Mouse (Mus musculus) skeletal muscle tissue, adult 2 months (tissue): ENCODE data around the gene Atp2b1.
"Not testable (repeated sequence)": the region's sequence is repeated elsewhere in the genome, so short reads cannot be mapped to it uniquely, and the experiment has no call there.

ENCODE experiments used
- DNase-seq: peaks from one replicate; pipeline ENCODE4 v3.0.0-alpha.2; 2012; ENCODE audit warnings: low read depth, low spot score

The Atp2b1 gene

DNA sequence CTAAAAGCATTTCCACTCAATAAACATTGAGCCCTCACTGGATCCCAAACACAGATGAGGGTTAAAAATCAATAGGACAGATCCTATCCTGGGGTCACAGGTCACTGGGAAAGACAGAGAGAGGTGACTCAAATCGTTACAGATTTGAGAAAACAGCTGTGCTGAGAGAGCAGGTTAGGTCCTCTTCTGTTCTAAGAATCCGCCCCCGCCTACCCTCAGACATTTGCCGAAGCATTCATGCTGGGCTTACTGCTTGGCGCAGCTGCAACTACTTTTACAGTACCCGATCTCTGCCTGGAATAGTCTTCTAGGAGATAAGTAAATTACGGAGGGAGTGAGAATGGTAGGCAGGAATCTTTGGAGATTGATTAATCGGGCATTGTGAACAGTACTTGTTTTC lies 47.9 kb downstream of the Atp2b1 start:
- DNase-seq: no peak

DNA sequence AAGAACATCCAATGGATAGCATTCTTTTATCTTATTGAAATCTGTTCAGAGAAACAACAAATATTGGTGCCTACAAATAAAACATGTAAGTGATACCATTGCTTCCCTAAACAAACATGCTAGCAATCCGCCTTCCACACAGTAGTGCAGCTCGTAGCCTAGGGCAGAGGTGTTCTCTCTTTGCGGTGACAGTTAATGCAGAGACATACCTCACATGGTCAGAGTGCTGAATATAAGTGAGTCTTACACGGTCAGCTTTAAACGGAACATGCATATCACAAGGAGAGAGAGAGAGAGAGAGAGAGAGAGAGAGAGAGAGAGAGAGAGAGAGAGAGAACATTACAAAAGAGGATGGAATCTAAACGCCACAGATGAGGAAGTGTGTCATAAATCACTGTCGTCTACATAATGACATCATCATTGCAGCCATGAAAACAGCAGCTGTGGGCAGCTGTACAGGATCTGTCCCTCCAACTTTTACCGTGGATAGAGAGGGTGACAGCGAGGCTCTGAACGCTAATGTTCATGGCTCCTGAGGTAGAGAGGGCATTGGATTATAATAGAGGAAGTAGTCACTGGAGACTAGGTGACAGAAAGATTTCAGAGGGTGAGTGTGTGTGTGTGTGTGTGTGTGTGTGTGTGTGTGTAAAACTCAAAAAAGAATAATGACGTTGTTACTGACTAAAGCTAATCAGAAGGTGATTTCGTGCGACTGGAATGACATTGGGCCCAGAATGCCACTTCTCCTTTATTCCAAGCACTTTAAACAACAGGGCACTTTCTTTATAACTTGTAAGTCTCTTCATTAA lies 52.4 kb downstream of the Atp2b1 start:
- no peak for DNase-seq

DNA sequence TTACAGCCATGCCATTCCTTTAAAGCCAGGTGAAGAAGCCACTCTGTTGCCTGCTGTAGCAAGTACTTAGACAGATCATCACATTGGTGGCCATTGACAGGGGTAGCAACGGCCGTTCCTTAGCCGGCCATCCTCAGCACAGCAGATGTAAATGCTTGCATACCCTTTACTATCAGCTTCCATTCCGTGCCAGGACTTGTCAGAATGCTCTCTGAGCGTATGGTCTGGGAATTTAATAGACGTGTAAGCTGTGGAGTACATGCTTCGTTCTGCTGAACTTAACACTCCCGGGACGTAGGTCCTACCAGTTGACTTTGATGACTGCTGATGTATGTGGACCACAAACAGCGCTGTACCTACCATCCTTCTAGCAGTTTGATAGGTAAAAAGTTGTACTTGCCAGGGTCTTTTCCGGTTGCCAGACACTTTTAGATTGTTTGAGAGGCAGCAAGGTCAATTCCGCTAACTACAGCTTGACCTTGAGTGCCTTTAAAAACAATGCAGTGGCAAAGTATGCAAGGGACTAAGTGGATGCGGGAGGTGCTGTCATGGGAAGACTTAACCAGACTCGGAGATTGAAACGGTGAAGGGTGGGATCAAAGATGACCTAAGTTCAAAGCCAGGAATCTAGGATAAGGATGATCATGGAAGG lies 53.2 kb downstream of the Atp2b1 start:
- DNase-seq: no peak

DNA sequence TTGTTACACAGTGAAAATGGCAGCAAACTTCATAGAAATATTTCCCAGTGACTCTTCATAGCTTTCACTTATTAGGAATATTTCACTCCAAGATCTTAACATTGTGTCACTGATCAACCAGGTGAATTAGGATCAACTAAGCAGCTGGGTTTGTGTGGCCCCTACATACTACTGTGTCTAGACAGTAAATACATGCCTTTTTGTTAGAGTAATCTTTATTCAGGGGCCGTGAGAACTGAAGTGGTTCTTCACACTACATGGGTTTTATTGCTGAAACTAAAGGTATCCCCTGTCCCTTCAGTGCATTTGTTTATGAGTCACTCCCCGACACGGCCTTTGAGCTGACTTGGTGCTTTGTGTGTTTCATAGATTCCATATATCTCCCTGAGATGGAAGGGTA lies 56.7 kb downstream of the Atp2b1 start:
- no peak for DNase-seq

DNA sequence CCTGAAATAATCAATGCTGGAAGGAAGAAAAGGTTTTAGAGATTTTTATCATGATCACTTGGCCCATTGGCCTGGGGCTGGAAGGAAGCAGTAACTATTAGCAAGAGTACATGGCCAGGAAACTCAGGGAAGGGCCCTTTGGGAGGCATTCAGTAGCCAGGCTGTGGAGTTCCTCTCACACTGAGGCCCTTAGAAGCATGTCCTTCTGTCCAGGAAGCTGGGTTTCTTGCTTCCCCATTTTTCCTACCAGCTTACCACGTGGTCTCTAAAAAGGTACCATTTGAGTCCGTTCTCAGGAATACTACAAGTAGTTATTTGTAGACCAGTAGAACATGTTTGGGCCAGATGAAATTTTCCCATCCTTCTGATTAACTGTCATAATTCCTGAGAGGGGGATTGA lies 58.2 kb downstream of the Atp2b1 start:
- DNase-seq: no peak

DNA sequence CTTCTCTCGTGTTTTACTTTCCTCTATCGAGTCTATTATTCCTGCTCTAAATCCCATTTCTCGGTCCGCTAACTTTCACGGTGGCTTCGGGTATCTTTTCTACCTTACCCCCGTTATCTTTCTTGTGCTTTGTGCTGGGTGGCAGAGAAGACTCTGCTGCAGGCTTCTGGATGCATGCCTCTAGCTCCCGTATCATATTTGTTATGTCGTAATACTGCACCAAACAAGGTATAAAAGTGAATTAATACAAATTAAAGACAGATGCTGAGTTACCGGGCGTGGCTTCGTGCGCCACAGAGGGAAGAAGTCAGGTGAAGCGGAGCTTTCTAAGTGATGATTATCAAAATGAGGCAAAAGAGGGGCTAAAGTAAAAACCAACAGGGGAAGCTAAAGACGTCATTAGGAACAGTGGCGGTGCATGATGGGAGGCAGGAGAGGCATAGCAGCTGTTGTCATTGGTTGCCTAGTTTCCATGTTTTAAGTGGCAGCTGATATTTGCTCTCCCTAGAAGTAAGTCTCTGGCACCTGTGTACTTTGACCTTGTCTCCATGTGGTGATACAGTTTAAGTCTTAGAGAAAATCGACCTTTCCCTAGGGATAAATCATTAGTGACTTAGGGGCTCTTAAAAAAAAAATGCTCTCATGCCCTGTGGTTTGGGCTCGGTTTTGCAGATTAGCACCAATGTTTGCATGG lies 58.9 kb downstream of the Atp2b1 start:
- no peak for DNase-seq

DNA sequence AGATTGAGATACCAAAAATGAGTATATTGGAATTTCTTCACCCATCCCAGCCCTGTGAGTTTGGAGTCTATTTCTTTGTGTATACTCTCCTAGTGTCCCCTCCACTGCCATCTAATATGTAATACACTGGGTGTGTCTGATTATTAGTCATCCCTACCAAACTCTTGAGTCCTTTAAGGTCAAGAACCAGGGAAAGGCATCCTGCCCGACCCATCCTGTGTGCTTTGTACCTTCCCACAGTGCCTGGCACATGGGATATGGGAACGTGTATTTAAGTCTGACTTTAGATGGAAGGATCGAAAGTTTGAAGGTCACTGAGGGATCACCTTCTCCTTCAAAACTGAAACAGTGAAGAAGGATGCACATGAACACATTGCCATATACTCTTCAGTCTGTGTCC lies 60.4 kb downstream of the Atp2b1 start:
- DNase-seq: no peak

DNA sequence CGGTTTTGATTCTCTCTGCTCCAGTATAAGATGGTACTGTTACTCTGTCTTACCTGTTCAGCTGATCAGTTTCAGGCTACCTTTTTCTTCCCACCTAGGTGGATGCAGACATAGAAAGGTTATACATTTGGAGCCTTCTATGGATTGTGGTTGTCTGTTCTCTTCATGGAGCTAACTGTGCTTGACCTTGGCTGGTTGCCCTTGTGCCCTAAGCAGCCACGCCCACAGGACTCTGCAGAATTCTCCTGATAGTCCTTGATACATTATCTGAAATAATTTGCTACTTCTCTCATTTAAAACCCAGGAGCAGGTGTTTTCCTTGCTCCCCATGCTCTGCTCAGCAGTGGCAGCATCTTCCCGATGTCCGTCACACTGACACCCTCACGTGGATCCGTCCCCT lies 61.4 kb downstream of the Atp2b1 start:
- DNase-seq: no peak

DNA sequence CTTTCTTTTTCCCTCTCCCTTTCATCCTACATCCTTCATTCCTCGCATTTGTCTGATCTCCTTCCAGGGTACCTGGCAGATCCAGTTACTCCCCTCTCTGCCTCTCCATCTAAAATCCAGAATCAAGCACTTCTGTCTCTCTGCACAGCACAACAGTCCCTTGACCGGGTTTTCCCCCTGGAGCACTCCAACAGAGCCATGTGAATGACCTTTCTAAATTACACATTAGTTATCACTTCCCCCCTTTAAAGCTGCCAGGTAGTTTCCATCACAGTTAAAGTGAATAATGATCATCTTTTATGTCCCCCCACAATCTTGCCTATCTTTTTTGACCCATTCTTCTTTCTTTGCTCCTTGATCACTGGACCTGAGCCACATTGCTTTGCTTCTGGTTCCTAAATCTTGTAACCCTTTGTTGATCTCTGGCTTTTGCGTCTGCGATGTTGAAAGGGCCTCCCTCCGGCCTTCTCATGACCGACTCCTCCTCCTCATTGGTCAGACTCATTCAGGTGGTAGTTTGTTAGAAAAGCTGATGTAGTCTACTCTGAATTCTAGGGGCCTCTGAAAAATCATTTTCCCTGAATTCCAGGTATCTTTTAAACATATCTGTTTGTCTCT lies 62.8 kb downstream of the Atp2b1 start:
- no peak for DNase-seq

DNA sequence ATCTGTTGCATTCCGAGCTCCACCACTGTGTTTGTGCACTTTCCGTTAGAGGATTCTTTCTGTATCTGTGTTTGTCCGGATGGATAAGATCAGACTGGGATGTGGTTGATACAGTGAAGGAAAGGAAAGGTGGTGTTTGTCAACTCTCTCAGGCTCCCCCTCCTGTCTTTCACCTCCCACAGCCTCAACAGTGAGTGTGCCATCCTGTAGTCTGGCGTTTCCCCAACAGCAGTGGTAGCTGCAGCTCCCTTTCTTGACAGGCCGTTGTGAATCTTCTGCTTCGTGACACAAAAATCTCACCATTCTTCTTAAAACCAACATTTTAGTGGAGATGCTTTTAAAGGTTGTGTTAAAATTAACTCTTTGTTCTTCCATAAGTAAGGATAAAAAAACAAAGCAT lies 64.6 kb downstream of the Atp2b1 start:
- no peak for DNase-seq

DNA sequence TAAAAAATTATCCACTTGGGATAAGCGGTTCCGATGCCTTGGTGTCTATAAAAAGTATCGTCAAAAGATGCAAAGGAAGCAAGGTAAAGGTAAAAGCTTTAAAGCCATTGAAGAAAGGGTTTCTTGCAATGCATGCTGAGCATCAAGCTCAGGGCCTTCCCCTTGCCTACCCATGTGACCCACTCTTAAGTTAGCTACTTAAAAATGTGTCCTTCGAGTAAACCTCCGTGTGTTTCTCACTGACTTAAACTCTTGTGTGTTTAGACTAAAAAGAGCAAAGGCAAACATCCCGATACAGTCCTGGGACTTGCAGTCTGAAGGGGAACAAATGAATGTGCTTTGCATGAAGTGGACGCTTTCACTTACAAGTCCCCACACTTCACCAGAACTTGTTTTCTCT lies 65.1 kb downstream of the Atp2b1 start:
- DNase-seq: no peak

DNA sequence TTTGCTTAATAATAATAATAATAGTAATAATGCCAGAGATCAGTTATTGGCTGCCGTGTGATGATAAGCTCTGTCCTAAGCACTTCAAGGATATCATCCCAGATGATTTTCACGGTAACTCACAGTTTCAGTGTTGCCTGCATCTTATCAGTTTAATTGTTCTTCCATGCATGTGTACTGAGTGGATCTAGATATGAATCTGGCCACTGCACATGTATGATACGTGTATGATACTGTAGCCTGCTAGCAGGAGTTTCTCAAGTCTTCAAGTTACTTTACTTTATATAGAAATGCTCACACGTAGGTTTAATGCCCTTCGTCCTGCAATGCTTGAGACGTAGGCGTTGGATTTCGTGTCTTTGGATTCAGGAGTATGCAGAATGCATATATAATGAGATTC lies 65.7 kb downstream of the Atp2b1 start:
- DNase-seq: no peak

DNA sequence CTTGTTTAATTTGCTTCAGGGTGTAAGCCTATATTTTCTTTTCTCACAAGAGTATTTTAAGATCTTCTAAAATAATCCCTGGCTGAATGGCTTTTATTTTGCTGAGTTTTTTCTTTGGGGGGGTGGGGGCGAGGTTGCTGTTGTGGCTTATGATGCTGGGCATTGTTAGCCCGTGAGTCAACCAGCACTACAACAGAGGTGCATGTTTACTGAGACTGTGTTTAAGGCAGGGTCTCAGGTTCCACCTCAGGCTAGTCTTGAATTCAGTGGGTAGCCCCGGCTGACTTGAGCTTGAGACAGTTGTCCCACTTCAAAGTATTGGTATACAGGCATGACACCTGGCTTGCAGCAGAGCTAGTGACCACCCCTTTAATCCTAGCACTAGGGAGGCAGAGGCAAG lies 77.8 kb downstream of the Atp2b1 start:
- no peak for DNase-seq

DNA sequence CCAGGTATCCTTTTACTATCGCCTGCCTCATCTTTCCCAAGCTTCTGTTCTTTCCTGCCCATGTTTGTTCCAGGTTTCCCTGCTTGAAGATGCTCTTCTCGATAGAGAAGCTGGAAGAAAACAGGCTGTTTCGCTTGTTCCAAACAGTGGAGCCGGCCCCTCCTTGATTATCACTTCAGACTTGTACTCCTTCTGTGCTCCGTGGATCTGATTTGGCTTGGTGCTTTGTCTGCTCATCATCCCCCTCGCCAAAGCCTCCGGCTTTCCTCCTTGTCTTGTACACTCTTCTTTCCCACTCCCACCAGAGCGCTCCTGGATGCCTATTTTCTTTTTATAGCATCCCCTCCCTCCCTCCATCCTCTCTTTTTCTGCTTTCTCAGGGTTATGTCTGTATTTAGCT lies 79.0 kb downstream of the Atp2b1 start:
- no peak for DNase-seq

DNA sequence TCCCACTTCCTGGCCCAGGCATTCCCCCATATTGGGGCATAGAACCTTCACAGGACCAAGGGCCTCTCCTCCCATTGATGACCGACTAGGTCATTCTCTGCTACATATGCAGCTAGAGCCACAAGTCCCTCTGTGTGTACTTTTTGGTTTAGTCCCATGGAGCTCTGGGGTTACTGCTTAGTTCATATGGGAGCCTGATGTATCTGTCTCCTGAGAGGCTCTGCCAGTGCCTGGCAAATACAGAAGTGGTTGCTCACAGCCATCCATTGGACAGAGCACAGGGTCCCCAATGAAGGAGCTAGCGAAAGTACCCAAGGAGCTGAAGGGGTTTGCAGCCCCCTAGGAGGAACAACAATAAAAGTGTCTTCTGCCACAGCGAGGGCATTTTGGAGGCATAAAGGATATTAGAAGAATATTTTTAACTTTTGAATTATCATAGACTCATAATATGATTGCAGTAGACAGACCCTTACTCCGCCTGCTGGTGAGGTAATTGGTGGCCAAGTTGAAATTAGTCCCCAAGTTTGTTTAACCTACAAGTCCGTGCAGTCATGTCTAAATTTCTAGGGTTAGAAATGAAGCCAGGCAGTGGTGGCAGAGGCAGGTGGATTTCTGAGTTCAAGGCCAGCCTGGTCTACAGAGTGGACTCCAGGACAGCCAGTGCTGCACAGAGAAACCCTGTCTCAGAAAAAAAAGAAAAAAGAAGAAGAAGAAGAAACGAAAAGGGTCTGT lies 81.0 kb downstream of the Atp2b1 start:
- not testable (repeated sequence) for DNase-seq

DNA sequence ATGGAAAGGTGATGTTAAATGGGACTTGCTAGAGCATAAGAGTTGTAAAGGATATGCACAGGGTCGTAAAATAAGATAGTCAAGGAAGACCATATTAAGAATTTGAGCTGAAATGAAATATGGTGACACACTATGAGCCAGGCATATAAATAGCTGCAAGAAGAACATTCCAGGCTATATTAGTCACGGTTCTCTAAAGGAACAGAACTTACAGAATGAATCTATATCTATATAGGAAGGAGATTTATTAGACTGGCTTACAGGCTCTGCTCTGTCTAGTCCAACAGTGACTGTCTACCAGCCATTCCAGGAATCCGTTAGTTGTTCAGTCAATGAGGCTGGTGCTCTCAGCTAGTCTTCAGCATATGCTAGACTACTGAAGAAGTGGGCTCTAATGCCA lies 90.7 kb downstream of the Atp2b1 start:
- peak; percentile 29 for DNase-seq

DNA sequence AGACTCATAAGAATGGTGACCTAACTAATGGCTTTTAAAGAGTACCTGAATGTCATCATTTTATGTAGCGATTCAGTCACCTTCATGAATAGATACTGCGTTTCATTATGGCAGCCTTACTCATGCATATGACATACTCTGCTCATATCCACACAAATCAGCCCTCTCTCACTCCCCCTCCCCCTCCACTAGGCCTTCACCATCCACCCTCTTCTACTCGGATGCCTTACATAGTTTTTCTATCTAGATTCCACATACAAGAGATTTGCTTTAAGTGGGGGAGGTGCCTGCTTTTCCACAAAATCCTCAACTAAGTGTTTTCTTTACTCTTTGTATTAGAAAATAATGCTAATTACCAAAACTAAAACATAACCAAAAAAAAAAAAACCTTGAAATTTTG lies 96.9 kb downstream of the Atp2b1 start:
- no peak for DNase-seq

DNA sequence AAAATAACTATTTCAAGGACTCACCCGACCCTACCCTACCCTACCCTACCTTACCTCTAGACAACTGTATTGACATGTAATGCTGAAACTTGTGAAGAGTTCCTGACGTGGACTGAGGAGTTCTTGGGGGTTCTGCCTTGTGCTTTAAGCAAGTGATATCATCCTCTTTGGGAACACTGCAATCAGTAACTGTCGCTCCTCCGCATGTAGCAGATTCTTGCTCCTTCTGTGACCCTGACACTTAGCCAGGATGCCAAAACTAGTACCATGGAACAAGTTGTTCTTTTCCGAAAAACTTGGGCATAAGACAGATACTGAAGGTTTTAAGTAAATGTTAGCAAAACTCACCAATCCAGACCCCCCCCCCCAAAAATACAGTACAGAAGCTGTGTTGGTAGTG lies 97.9 kb downstream of the Atp2b1 start:
- DNase-seq: no peak

DNA sequence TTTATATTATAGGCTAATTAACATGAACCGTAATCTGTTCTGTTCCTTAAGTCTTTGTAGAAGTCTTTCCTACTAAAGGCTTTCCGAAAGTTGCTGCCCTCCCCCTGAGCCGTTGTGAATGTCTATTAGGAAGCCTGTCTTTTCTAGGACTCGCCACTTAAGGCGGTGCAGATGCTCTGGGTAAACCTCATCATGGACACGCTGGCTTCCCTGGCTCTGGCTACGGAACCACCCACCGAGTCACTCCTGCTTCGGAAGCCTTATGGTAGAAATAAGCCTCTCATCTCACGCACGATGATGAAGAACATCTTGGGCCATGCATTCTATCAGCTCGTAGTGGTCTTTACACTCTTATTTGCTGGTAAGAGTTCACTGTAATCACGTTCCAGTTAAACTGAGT lies 100.5 kb downstream of the Atp2b1 start:
- DNase-seq: no peak

DNA sequence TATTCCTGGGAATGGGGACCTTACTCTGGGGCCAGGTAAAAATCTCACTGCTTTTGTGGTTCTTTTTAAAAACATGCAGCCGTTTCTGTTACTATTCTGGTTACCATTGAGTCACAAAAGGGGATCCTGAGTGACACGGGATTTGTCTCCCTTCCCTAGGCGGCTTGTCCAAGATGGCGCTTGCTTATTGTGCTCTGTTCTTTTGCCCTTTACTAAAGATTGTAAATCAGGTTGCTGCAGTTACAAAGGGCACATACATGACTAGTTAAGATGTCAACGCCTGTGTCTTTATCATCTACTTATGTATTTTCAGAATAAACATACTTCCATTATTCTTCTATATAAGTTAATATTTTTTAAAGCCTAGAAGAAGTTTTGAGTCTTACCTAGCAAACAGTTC lies 102.8 kb downstream of the Atp2b1 start:
- DNase-seq: no peak

DNA sequence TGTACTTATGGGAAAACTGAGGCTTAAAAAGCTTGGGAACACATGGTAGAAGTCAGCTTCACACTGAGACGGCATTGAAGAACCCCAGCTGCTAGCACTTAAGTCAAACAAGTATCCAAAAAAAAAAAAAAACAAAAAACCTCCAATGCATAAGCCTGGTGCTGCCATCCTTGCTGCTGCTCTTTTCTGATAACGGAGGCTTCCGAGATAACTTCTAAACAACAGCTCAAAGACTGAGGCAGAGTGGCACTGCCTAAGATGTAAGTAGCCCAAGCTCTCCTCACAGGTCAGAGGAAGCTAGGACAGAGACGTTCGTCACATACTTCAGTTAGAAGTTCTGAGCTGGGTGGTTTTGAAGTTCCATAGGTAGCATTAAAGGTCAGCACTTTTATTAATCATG lies 113.3 kb downstream of the Atp2b1 start:
- no peak for DNase-seq

DNA sequence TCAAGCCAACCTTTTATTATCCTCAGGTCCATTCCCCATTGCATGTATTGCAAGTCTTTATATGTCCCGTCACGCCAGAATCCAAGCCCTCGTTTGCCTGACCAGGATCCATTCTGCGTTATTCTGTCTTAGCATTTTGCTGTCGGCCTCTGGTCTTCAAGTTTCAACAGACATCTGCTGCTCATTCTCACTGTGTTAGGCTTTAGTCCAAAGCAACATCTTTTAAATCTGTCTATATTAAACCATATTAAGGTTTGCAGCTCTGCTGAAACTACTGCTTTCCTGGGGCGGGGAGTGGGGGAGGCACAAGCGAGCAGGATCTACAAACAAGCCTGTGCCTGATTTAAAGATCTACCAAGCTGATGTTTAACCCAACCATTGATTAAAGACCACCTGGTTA lies 115.6 kb downstream of the Atp2b1 start:
- DNase-seq: no peak
